Mouse (Mus musculus): ENCODE data around the gene Asb7. TPM values are rescaled to one million over a fixed set of nuclear protein-coding genes. Genes with fewer than 3 reads are reported as not detected.
A peak's percentile ranks its signal among the peaks of the same experiment; 100 is the strongest.

Asb7 gene
- polyA plus RNA-seq (2012; rRNA removed): 10.3 and 13.0 TPM in 2 replicates

DNA sequence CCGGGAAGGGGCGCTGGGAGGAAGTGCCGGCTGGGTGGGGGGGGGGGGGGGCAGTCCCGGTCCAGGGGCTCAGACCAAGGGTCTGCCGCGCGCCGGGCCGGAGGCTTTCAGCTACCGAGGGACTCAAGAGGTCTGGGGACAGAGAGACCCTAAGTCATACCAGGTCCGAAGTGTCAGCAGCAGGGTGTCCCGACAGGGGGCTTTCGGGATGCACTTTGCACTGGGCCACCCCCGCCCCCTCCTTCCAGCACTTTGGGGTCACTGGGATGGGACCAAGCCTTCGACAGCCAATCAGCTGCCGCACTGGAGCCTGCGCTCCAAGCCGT lies at the start of gene Asb7:
TSS of gene Asb7 (minus strand) at position 303 of the 326 bp plus-strand sequence.
- no peak for TF ChIP-seq CTCF (IDR thresholded peaks at IDR 0.05; ENCODE audit: borderline replicate concordance, extremely low read depth, insufficient read depth, insufficient read length)
- TF ChIP-seq POLR2A (IDR thresholded peaks at IDR 0.05; ENCODE audit: borderline replicate concordance, extremely low read depth, insufficient read depth, insufficient read length, poor library complexity, severe bottlenecking): peak; percentile 50; the same call in 1 of the 2 replicates
- DNase-seq (ENCODE audit: low read depth): no peak

DNA sequence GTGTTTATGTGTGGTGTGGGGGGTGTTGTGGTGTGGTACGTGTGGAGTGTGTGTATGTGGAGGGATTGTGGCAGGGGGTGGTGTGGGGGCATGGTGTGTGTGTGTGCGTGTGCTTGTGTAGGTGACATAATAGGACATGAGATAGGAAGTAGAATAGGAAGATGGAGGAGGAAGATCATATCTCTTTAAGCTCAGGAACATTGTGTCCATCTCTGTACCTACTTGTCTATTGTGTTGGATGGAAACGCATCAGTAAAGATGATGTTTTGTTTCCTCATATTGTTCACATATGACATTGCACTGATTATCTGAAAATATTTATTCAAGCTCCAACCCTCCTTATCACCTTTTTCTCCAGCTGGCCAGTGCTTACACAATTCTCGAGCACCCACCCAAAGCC lies 48.0 kb upstream of the Asb7 start:
- no peak for DNase-seq (ENCODE audit: low read depth)
- TF ChIP-seq CTCF (IDR thresholded peaks at IDR 0.05; ENCODE audit: borderline replicate concordance, extremely low read depth, insufficient read depth, insufficient read length): no peak
- no peak for TF ChIP-seq POLR2A (IDR thresholded peaks at IDR 0.05; ENCODE audit: borderline replicate concordance, extremely low read depth, insufficient read depth, insufficient read length, poor library complexity, severe bottlenecking)

DNA sequence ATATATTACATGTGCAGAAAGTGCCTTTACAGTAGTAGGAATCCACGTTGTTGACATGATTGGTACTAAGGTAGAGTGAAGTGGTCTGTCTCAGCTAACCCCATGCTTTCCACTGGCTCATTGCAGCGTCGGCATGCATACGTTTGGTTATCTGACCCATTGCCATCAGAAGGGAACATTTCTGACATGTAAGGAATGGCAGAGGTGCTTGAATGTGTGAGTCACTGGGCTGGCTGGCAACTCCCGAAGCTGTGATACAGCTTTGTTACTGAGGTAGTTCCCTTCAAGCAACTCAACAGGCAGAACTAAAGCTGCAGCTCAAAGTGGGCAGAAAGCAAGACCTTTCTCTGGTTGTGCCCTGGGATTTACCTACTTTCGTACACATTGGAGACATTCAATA lies 45.6 kb upstream of the Asb7 start:
- no peak for TF ChIP-seq POLR2A (IDR thresholded peaks at IDR 0.05; ENCODE audit: borderline replicate concordance, extremely low read depth, insufficient read depth, insufficient read length, poor library complexity, severe bottlenecking)
- TF ChIP-seq CTCF (IDR thresholded peaks at IDR 0.05; ENCODE audit: borderline replicate concordance, extremely low read depth, insufficient read depth, insufficient read length): no peak

DNA sequence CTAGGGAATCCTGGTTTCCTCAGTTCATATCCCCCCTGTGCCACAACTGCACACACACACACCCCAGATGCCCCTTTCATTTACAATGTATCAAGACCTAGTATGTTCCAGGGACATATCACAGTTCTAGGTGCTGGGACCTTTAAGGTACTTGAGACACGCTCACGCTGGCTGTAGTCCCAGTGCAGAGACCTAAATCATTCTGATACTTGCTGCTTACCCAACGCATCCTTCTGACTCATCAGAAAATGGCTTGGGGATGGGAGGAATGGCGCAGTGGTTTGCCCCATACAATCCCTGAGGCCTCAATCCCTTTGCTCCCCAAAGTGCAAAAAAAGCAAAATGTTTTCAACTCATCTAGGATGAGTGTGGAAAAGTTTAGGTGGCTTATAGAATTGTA lies 45.1 kb upstream of the Asb7 start:
- TF ChIP-seq CTCF (IDR thresholded peaks at IDR 0.05; ENCODE audit: borderline replicate concordance, extremely low read depth, insufficient read depth, insufficient read length) (no peak), POLR2A (IDR thresholded peaks at IDR 0.05; ENCODE audit: borderline replicate concordance, extremely low read depth, insufficient read depth, insufficient read length, poor library complexity, severe bottlenecking) (no peak)
- no peak for DNase-seq (ENCODE audit: low read depth)

More for the DNA sequence above, 45.6 kb upstream of the Asb7 start:
- DNase-seq (ENCODE audit: low read depth): no peak

DNA sequence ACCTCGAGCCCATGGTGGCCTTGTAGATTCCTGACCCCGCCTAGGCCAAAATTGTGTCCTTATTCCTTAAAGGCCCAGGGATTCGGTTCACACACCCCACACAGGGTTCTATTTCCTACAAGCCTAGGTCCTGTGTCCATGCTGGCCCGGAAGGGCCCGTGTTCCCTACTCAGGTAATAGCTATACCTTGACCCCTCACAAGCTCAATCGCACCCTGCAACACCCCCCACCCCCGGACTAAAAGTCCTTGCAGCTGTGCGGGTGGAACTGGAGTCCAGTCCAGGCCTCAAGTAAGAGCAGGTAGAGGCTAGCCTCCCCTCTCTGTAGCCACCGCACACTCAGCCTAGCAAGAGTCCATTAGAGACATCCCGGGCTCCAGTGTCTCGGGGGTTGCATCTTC lies 44.5 kb upstream of the Asb7 start:
- TF ChIP-seq POLR2A (IDR thresholded peaks at IDR 0.05; ENCODE audit: borderline replicate concordance, extremely low read depth, insufficient read depth, insufficient read length, poor library complexity, severe bottlenecking) (no peak), CTCF (IDR thresholded peaks at IDR 0.05; ENCODE audit: borderline replicate concordance, extremely low read depth, insufficient read depth, insufficient read length) (no peak)

DNA sequence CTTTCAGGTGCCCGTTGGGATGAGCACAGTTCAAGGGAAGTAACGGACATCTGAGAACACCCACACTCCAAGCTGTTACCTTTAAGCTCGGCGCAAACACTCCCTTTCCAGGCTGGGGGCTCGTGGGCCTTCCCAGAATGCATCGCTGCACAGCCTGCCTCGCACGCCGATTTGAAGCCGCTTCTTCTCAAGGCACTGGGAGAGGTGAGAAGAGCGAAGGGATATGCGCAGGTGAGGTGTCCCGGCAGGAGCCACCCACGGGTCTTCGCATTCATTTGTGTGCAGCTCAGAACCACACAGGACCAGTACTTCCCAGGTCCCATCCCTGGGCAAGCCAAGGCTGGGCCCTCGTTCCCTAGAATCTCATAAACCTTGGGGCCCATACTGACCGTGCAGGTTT lies 44.0 kb upstream of the Asb7 start:
- TF ChIP-seq CTCF (IDR thresholded peaks at IDR 0.05; ENCODE audit: borderline replicate concordance, extremely low read depth, insufficient read depth, insufficient read length) (no peak), POLR2A (IDR thresholded peaks at IDR 0.05; ENCODE audit: borderline replicate concordance, extremely low read depth, insufficient read depth, insufficient read length, poor library complexity, severe bottlenecking) (no peak)
- no peak for DNase-seq (ENCODE audit: low read depth)

More for the DNA sequence above, 44.5 kb upstream of the Asb7 start:
- no peak for DNase-seq (ENCODE audit: low read depth)

DNA sequence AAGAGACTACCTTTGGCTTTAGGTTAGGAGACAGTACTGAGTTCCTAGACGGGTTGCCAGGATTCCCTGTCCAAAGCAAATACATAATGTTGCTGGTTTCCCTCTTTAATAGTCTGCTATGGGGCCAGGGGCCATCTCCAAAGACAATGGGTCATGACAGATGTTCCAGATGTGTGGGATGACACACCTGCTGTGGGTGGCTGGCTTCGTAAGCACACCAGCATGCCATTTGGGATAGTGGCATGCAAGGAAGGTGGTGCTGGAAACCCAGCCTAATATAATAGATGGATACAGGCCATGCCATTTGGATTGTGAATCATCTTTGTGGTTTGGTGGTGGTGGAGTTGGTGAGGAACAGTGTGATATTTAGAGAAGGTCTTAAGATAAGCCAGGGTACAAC lies 39.8 kb upstream of the Asb7 start:
- DNase-seq (ENCODE audit: low read depth): no peak

DNA sequence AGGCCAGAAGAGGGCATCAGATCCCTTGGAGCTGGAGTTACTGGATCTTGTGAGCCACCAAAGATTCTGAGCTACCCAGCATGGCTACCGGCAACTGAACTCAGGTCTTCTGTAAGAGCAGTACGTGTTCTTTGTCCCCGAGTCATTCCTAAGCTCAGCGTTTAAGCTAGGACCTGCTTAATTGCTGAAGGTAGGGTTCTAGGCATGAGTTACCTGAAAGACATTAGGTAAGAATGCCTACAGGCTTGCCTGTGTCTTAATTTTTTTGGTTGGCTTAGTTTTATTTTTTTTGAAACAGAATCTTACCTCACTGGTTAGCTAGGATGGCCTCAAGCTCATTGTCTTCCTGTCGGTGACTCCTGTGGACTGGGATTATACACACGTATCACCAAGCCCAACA lies 38.7 kb upstream of the Asb7 start:
- DNase-seq (ENCODE audit: low read depth): no peak
- TF ChIP-seq POLR2A (IDR thresholded peaks at IDR 0.05; ENCODE audit: borderline replicate concordance, extremely low read depth, insufficient read depth, insufficient read length, poor library complexity, severe bottlenecking) (no peak), CTCF (IDR thresholded peaks at IDR 0.05; ENCODE audit: borderline replicate concordance, extremely low read depth, insufficient read depth, insufficient read length) (no peak)

More for the DNA sequence above, 39.8 kb upstream of the Asb7 start:
- TF ChIP-seq CTCF (IDR thresholded peaks at IDR 0.05; ENCODE audit: borderline replicate concordance, extremely low read depth, insufficient read depth, insufficient read length) (no peak), POLR2A (IDR thresholded peaks at IDR 0.05; ENCODE audit: borderline replicate concordance, extremely low read depth, insufficient read depth, insufficient read length, poor library complexity, severe bottlenecking) (no peak)

DNA sequence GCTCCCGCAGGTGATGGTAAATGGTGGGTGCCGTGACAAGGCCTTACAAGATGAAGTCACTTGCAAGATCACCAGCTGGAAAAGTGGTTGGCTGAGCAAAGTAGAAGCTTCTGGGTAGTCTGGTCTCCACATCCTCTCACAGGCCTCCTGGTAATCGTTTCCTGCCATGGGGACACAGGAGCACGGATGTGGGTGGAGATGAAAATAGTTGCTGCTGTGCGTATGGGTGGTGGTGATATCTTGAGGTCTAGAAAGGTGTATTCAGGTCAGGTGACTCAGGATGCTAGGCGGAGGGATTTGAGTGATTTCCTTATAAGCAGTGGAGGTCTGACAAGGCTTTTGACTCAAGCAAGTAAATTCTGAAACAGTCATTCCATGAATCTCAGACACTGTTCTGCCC lies 35.6 kb upstream of the Asb7 start:
- TF ChIP-seq CTCF (IDR thresholded peaks at IDR 0.05; ENCODE audit: borderline replicate concordance, extremely low read depth, insufficient read depth, insufficient read length): no peak
- TF ChIP-seq POLR2A (IDR thresholded peaks at IDR 0.05; ENCODE audit: borderline replicate concordance, extremely low read depth, insufficient read depth, insufficient read length, poor library complexity, severe bottlenecking): no peak
- DNase-seq (ENCODE audit: low read depth): no peak

DNA sequence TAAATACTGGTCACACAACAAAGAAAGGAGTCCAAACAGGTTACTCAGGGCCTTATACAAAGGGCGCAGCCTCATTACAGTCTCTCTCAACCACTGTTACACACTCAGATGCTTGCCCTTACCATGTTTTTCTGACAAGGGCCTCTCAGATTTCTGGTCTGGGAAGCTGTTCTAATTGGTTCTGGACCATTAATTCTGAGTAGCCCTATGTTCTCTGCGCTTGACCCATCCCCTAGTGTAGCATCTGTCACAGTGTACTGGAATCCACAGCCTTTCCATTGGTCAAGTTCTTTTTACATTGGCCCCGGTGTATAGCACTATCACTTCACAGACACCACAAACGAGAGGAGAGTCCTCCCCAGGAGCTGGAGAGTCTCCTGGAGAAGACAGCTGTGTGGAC lies 35.1 kb upstream of the Asb7 start:
- DNase-seq (ENCODE audit: low read depth): no peak
- TF ChIP-seq CTCF (IDR thresholded peaks at IDR 0.05; ENCODE audit: borderline replicate concordance, extremely low read depth, insufficient read depth, insufficient read length) (no peak), POLR2A (IDR thresholded peaks at IDR 0.05; ENCODE audit: borderline replicate concordance, extremely low read depth, insufficient read depth, insufficient read length, poor library complexity, severe bottlenecking) (no peak)

DNA sequence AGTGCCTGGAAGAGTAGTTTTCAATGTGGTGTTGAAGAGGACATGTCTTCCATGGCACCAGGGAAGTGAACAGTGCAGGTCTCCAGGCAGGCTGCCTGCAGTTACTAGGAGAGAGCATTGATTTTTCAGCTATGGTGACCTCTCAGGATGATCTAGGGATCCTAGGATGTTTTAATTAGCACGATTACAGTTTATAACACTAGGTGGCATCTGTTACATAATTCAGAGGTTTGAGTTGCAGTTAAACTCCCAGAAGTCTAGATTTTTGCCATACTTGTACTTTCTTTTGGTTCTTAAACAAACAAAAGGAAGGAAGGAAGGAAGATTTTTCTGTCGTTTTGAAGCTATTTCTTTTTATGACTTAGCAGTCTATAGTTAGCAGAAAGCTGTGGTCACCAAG lies 21.8 kb upstream of the Asb7 start:
- peak; percentile 31 for DNase-seq (ENCODE audit: low read depth)
- no peak for TF ChIP-seq POLR2A (IDR thresholded peaks at IDR 0.05; ENCODE audit: borderline replicate concordance, extremely low read depth, insufficient read depth, insufficient read length, poor library complexity, severe bottlenecking)
- TF ChIP-seq CTCF (IDR thresholded peaks at IDR 0.05; ENCODE audit: borderline replicate concordance, extremely low read depth, insufficient read depth, insufficient read length): no peak

DNA sequence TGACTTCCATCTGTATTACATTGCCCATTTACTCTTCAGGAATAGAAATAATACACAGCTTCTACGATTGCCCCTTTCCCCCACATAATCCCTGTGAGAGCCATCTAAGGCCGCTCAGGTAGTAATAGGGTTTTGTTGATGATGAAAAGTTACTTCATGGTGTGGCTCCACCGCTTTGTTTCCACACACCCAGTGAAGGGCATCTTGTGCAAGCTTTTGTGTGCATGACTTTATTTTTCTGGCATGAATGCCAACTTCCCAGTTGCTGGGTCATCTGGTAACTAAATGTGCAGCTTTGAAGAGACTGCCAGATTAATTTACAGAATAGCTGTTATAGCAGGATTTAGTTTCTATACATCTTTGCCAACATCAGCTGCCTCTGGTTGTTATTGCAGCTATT lies 15.2 kb upstream of the Asb7 start:
- TF ChIP-seq CTCF (IDR thresholded peaks at IDR 0.05; ENCODE audit: borderline replicate concordance, extremely low read depth, insufficient read depth, insufficient read length) (no peak), POLR2A (IDR thresholded peaks at IDR 0.05; ENCODE audit: borderline replicate concordance, extremely low read depth, insufficient read depth, insufficient read length, poor library complexity, severe bottlenecking) (no peak)

DNA sequence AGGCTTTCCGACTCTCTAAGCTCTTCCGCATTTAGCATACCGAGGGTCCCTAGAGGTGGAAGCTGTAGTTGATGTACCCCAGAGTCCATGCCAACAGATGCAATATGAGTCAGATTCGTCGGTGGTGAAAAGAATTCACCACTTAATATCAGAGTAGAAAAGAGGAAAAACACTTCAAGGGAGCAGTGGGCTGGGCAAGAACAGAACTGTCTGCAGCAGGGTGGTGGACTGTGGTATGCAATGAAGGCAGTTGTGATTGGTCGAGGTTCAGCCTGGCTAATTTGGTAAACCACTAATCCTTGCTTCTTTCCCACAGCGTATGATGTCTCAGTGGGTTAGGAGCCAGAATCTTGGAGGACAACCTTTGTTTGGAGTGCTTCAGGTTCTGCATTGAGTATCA lies 13.3 kb upstream of the Asb7 start:
- DNase-seq (ENCODE audit: low read depth): no peak
- TF ChIP-seq POLR2A (IDR thresholded peaks at IDR 0.05; ENCODE audit: borderline replicate concordance, extremely low read depth, insufficient read depth, insufficient read length, poor library complexity, severe bottlenecking) (no peak), CTCF (IDR thresholded peaks at IDR 0.05; ENCODE audit: borderline replicate concordance, extremely low read depth, insufficient read depth, insufficient read length) (no peak)

More for the DNA sequence above, 15.2 kb upstream of the Asb7 start:
- no peak for DNase-seq (ENCODE audit: low read depth)
